Mouse (Mus musculus) cerebellum, adult 2 months (tissue): ENCODE results near the gene Magi3.

Experiments used
- CTCF ChIP-seq: fragments of 200-500 bp; IDR thresholded peaks from 2 replicates; pipeline ENCODE4 v1.5.1; 2011; ENCODE audit warnings: low read depth, mild to moderate bottlenecking, control low read depth, low read length, moderate library complexity, borderline replicate concordance; ENCODE audit not compliant: insufficient read depth
- POLR2A ChIP-seq: fragments of 200-500 bp; IDR thresholded peaks from 2 replicates; pipeline ENCODE4 v1.6.1; 2011; ENCODE audit warnings: low read length, control low read depth, borderline replicate concordance; ENCODE audit not compliant: insufficient read depth

DNA sequence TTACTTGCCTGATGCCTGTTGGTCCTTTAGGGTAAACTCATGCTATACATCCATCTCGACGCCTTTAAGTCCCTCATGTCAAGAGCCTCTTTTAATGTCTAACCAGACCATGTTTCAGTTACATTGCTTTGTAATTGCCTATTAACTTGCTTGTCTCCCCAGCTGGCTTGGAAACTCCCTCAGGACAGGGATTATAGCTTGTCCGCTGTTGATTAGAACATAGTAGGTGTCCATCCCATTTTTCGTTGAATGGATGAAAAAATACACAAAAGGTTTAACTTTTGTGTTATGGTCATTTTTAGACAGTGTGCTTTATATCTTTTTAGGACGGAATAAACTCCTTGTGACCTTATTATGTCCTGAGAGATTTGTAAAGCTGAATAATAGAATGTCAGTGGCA, 40.0 kb upstream of the Magi3 start:
- TF ChIP-seq CTCF = no peak
- no peak for TF ChIP-seq POLR2A
